Mouse (Mus musculus): ENCODE measurements around the gene Pabpc1l. TPM values are rescaled to one million over a fixed set of nuclear protein-coding genes. Genes with fewer than 3 reads are reported as not detected.

Pabpc1l gene
- polyA plus RNA-seq, 1 experiment from 2014 or later = 0.96 TPM

- 0 out of 2 replicates have a peak, but pooled peaks have one; percentile 45 for ATAC-seq (ENCODE audit: insufficient number of reproducible peaks, low FRiP score)
- no peaks in the 10 kb centered on the region for H3K27me3 ChIP-seq (replicated peaks)
- H3K36me3 ChIP-seq = peaks cover 6% of the 10 kb centered on the region
- 55% methylated on average over 10 of the region's 10 CpGs for WGBS
- H3K4me2 ChIP-seq = peak overlapping the region; percentile 33; the same call in 1 of the 2 replicates
- no peak overlapping the region for H3K4me3 ChIP-seq
- no peak overlapping the region for H3K27ac ChIP-seq (ENCODE audit: poor library complexity, severe bottlenecking)
- H3K9ac ChIP-seq = no peak overlapping the region
- H3K9me3 ChIP-seq (replicated peaks) = no peaks in the 10 kb centered on the region
- peaks cover 58% of the 10 kb centered on the region for H3K4me1 ChIP-seq (replicated peaks)
These were observed 18.3 kb upstream of the Pabpc1l start for GRCm38 (mm10) chr2:164006932-164007331.

GRCm38 (mm10) chr2:164007547-164007946 lies 17.7 kb upstream of the Pabpc1l start:
- peaks cover 12% of the 10 kb centered on the region for H3K36me3 ChIP-seq
- H3K27ac ChIP-seq (ENCODE audit: poor library complexity, severe bottlenecking) = no peak overlapping the region
- H3K4me2 ChIP-seq = no peak overlapping the region
- no peak for ATAC-seq (ENCODE audit: insufficient number of reproducible peaks, low FRiP score)
- whole genome bisulfite sequencing = 77% methylated on average over 8 of the region's 8 CpGs
- no peaks in the 10 kb centered on the region for H3K27me3 ChIP-seq (replicated peaks)
- H3K4me1 ChIP-seq (replicated peaks) = peaks cover 57% of the 10 kb centered on the region
- no peak overlapping the region for H3K4me3 ChIP-seq
- H3K9me3 ChIP-seq (replicated peaks) = no peaks in the 10 kb centered on the region
- no peak overlapping the region for H3K9ac ChIP-seq

GRCm38 (mm10) chr2:164007987-164008545 lies 17.2 kb upstream of the Pabpc1l start:
- WGBS = 84% methylated on average over 2 of the region's 2 CpGs
- Histone ChIP-seq H3K9me3 (replicated peaks) (no peaks in the 10 kb centered on the region), H3K27me3 (replicated peaks) (no peaks in the 10 kb centered on the region), H3K4me3 (no peak overlapping the region), H3K36me3 (peaks cover 17% of the 10 kb centered on the region), H3K9ac (no peak overlapping the region), H3K4me1 (replicated peaks) (peaks cover 52% of the 10 kb centered on the region), H3K4me2 (no peak overlapping the region), H3K27ac (ENCODE audit: poor library complexity, severe bottlenecking) (no peak overlapping the region)
- ATAC-seq (ENCODE audit: insufficient number of reproducible peaks, low FRiP score) = no peak

GRCm38 (mm10) chr2:164009227-164009626 lies 16.0 kb upstream of the Pabpc1l start:
- peaks cover 45% of the 10 kb centered on the region for H3K4me1 ChIP-seq (replicated peaks)
- no peaks in the 10 kb centered on the region for H3K27me3 ChIP-seq (replicated peaks)
- WGBS = 87% methylated on average over 6 of the region's 6 CpGs
- no peak overlapping the region for H3K4me3 ChIP-seq
- ATAC-seq (ENCODE audit: insufficient number of reproducible peaks, low FRiP score) = no peak
- no peak overlapping the region for H3K9ac ChIP-seq
- H3K36me3 ChIP-seq = peaks cover 26% of the 10 kb centered on the region
- H3K4me2 ChIP-seq = no peak overlapping the region
- H3K27ac ChIP-seq (ENCODE audit: poor library complexity, severe bottlenecking) = no peak overlapping the region
- H3K9me3 ChIP-seq (replicated peaks) = no peaks in the 10 kb centered on the region

GRCm38 (mm10) chr2:164010496-164010895 lies 14.8 kb upstream of the Pabpc1l start:
- no peaks in the 10 kb centered on the region for H3K9me3 ChIP-seq (replicated peaks)
- H3K27me3 ChIP-seq (replicated peaks) = no peaks in the 10 kb centered on the region
- no peak for ATAC-seq (ENCODE audit: insufficient number of reproducible peaks, low FRiP score)
- peaks cover 38% of the 10 kb centered on the region for H3K36me3 ChIP-seq
- no peak overlapping the region for H3K9ac ChIP-seq
- 85% methylated on average over 5 of the region's 5 CpGs for WGBS
- no peak overlapping the region for H3K4me3 ChIP-seq
- no peak overlapping the region for H3K4me2 ChIP-seq
- H3K27ac ChIP-seq (ENCODE audit: poor library complexity, severe bottlenecking) = no peak overlapping the region
- H3K4me1 ChIP-seq (replicated peaks) = peaks cover 33% of the 10 kb centered on the region

- H3K27ac ChIP-seq (ENCODE audit: poor library complexity, severe bottlenecking) = no peak overlapping the region
- peaks cover 29% of the 10 kb centered on the region for H3K4me1 ChIP-seq (replicated peaks)
- peaks cover 43% of the 10 kb centered on the region for H3K36me3 ChIP-seq
- H3K9ac ChIP-seq = no peak overlapping the region
- WGBS = 83% methylated on average over 3 of the region's 3 CpGs
- no peak for ATAC-seq (ENCODE audit: insufficient number of reproducible peaks, low FRiP score)
- no peak overlapping the region for H3K4me2 ChIP-seq
- H3K9me3 ChIP-seq (replicated peaks) = no peaks in the 10 kb centered on the region
- no peaks in the 10 kb centered on the region for H3K27me3 ChIP-seq (replicated peaks)
- H3K4me3 ChIP-seq = no peak overlapping the region
These were observed 14.3 kb upstream of the Pabpc1l start for GRCm38 (mm10) chr2:164010944-164011343.

- peaks cover 82% of the 10 kb centered on the region for H3K36me3 ChIP-seq
- WGBS = 91% methylated on average over 16 of the region's 16 CpGs
- no peak for ATAC-seq (ENCODE audit: insufficient number of reproducible peaks, low FRiP score)
These were observed 9.9 kb upstream of the Pabpc1l start for GRCm38 (mm10) chr2:164015304-164015703.

GRCm38 (mm10) chr2:164018910-164019309 lies 6.3 kb upstream of the Pabpc1l start:
- no peak for ATAC-seq (ENCODE audit: insufficient number of reproducible peaks, low FRiP score)
- Histone ChIP-seq H3K27ac (ENCODE audit: poor library complexity, severe bottlenecking) (no peak overlapping the region), H3K9me3 (replicated peaks) (no peaks in the 10 kb centered on the region), H3K36me3 (peaks cover 58% of the 10 kb centered on the region), H3K27me3 (replicated peaks) (no peaks in the 10 kb centered on the region), H3K4me2 (no peak overlapping the region), H3K4me1 (replicated peaks) (no peaks in the 10 kb centered on the region), H3K9ac (no peak overlapping the region), H3K4me3 (no peak overlapping the region)
- WGBS = 89% methylated on average over 3 of the region's 3 CpGs

More at GRCm38 (mm10) chr2:164015304-164015703, 9.9 kb upstream of the Pabpc1l start:
- Histone ChIP-seq H3K27me3 (replicated peaks) (no peaks in the 10 kb centered on the region), H3K4me1 (replicated peaks) (peaks cover 6% of the 10 kb centered on the region; the same call in 1 of the 2 replicates), H3K27ac (ENCODE audit: poor library complexity, severe bottlenecking) (no peak overlapping the region), H3K9me3 (replicated peaks) (no peaks in the 10 kb centered on the region), H3K9ac (no peak overlapping the region), H3K4me2 (no peak overlapping the region), H3K4me3 (no peak overlapping the region)

GRCm38 (mm10) chr2:164019943-164020342 lies 5.3 kb upstream of the Pabpc1l start:
- no peak for ATAC-seq (ENCODE audit: insufficient number of reproducible peaks, low FRiP score)
- no peaks in the 10 kb centered on the region for H3K4me1 ChIP-seq (replicated peaks)
- peaks cover 49% of the 10 kb centered on the region for H3K36me3 ChIP-seq
- H3K27ac ChIP-seq (ENCODE audit: poor library complexity, severe bottlenecking) = no peak overlapping the region
- WGBS = 71% methylated on average over 4 of the region's 4 CpGs
- no peaks in the 10 kb centered on the region for H3K9me3 ChIP-seq (replicated peaks)
- H3K9ac ChIP-seq = no peak overlapping the region
- H3K27me3 ChIP-seq (replicated peaks) = no peaks in the 10 kb centered on the region
- H3K4me3 ChIP-seq = no peak overlapping the region
- no peak overlapping the region for H3K4me2 ChIP-seq

- H3K4me3 ChIP-seq = no peak overlapping the region
- H3K4me2 ChIP-seq = no peak overlapping the region
- no peak overlapping the region for H3K9ac ChIP-seq
- WGBS = 42% methylated on average over 2 of the region's 2 CpGs
- H3K27ac ChIP-seq (ENCODE audit: poor library complexity, severe bottlenecking) = no peak overlapping the region
- H3K27me3 ChIP-seq (replicated peaks) = no peaks in the 10 kb centered on the region
- ATAC-seq (ENCODE audit: insufficient number of reproducible peaks, low FRiP score) = no peak
- H3K4me1 ChIP-seq (replicated peaks) = 0 out of 2 replicates have a peak, but pooled peaks cover under 1% of the 10 kb centered on the region
- H3K9me3 ChIP-seq (replicated peaks) = no peaks in the 10 kb centered on the region
- peaks cover 29% of the 10 kb centered on the region for H3K36me3 ChIP-seq
These were observed 3.1 kb upstream of the Pabpc1l start for GRCm38 (mm10) chr2:164022104-164022503.

GRCm38 (mm10) chr2:164031147-164031546 lies 5.9 kb downstream of the Pabpc1l start:
- no peak overlapping the region for H3K9ac ChIP-seq
- no peak overlapping the region for H3K4me3 ChIP-seq
- no peaks in the 10 kb centered on the region for H3K36me3 ChIP-seq
- H3K9me3 ChIP-seq (replicated peaks) = peaks cover 5% of the 10 kb centered on the region; the same call in 1 of the 2 replicates
- 64% methylated on average over 10 of the region's 10 CpGs for WGBS
- H3K27ac ChIP-seq (ENCODE audit: poor library complexity, severe bottlenecking) = no peak overlapping the region
- H3K4me2 ChIP-seq = no peak overlapping the region
- no peaks in the 10 kb centered on the region for H3K27me3 ChIP-seq (replicated peaks)
- H3K4me1 ChIP-seq (replicated peaks) = peaks cover 9% of the 10 kb centered on the region; the same call in 1 of the 2 replicates
- ATAC-seq (ENCODE audit: insufficient number of reproducible peaks, low FRiP score) = no peak

- ATAC-seq (ENCODE audit: insufficient number of reproducible peaks, low FRiP score) = no peak
- no peak overlapping the region for H3K4me2 ChIP-seq
- no peaks in the 10 kb centered on the region for H3K36me3 ChIP-seq
- no peak overlapping the region for H3K9ac ChIP-seq
- H3K4me3 ChIP-seq = no peak overlapping the region
- WGBS = 85% methylated on average over 3 of the region's 3 CpGs
- H3K9me3 ChIP-seq (replicated peaks) = peaks cover 5% of the 10 kb centered on the region; the same call in 1 of the 2 replicates
- H3K27ac ChIP-seq (ENCODE audit: poor library complexity, severe bottlenecking) = no peak overlapping the region
- peaks cover 7% of the 10 kb centered on the region for H3K4me1 ChIP-seq (replicated peaks)
- H3K27me3 ChIP-seq (replicated peaks) = no peaks in the 10 kb centered on the region
These were observed 7.7 kb downstream of the Pabpc1l start for GRCm38 (mm10) chr2:164032973-164033372.

Measured in heart, embryonic 12.5 days (tissue).